Mouse (Mus musculus): ENCODE measurements around the gene Pabpn1l.

DNA sequence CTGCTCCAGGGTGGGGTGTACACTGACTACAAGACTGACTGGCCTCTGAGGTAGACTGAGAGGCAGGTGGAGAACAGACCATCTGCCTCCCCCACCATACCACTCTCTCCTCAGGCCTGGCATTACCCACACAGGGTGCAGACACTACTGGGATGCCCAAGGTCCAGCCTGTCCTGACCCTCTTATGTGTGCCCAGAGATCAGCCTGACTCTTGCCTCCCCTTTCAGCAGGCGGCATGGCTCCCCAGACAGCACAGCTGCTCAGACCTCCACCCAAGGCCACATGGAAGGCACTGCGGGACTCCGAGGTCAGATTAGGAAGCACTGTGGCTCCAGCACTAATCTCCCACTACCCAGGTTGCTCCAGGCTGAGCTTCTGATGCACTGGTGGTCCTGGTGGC lies 48.2 kb upstream of the Pabpn1l start:
- no peak for TF ChIP-seq CTCF (IDR thresholded peaks at IDR 0.05)
- TF ChIP-seq EP300 (IDR thresholded peaks at IDR 0.05; ENCODE audit: insufficient read depth, low read depth, low read length) = no peak
- no peak for TF ChIP-seq POLR2A (IDR thresholded peaks at IDR 0.05; ENCODE audit: insufficient read depth, low read depth, low read length)
